Mouse (Mus musculus) CH12.LX (cell line): ENCODE measurements around the gene Fam107b. TPM values are rescaled to one million over a fixed set of nuclear protein-coding genes. Genes with fewer than 3 reads are reported as not detected.
A peak's percentile ranks its signal among the peaks of the same experiment; 100 is the strongest.

Experiments used
- DNase-seq: peaks from one replicate; pipeline ENCODE4 v3.0.0-alpha.2; 2013; ENCODE audit errors: extremely low read depth
- H3K27ac ChIP-seq: 2 replicates; pipeline ENCODE4 v1.5.1; 2012; ENCODE audit warnings: low read depth, mild to moderate bottlenecking, control low read depth, moderate library complexity; ENCODE audit not compliant: insufficient read depth
- H3K27me3 ChIP-seq: replicated peaks from 2 replicates; pipeline ENCODE3; 2012; ENCODE audit warnings: inconsistent platforms
- H3K36me3 ChIP-seq, 2 experiments: replicated peaks in 1 of 2; 2 replicates each; pipeline versions ENCODE3 to v1.6.1; 2012; ENCODE audit warnings: inconsistent platforms in 1 of 2, low read length in 1 of 2, mild to moderate bottlenecking in 1 of 2, mixed read lengths in 1 of 2, moderate library complexity in 1 of 2; ENCODE audit not compliant: control insufficient read depth in 1 of 2, insufficient read depth in 1 of 2
- H3K4me1 ChIP-seq, 2 experiments: 2 replicates each; pipeline ENCODE4 v1.6.1; 2012; ENCODE audit warnings: inconsistent platforms in 1 of 2, moderate library complexity in 1 of 2; ENCODE audit not compliant: insufficient read depth in 2 of 2, control insufficient read depth in 1 of 2
- H3K4me2 ChIP-seq: 2 replicates; pipeline ENCODE4 v1.6.1; 2012; ENCODE audit warnings: low read depth, mild to moderate bottlenecking, control low read depth; ENCODE audit not compliant: poor library complexity, insufficient read depth, severe bottlenecking
- H3K4me3 ChIP-seq, 3 experiments: fragments of 150-350 bp in 1 of 3; sonication (generic) in 1 of 3; replicated peaks in 1 of 3; 2 replicates each; pipeline versions ENCODE3 to v1.5.1; 2011 to 2012; ENCODE audit warnings: low read depth in 2 of 3, low read length in 2 of 3, mild to moderate bottlenecking in 2 of 3, moderate library complexity in 2 of 3, control low read depth in 1 of 3, improper control_type of control experiment in 1 of 3, inconsistent platforms in 1 of 3, mixed read lengths in 1 of 3; ENCODE audit not compliant: poor library complexity in 1 of 3
- H3K79me2 ChIP-seq: replicated peaks from 2 replicates; pipeline ENCODE4 v1.6.1; 2012; ENCODE audit warnings: mild to moderate bottlenecking, moderate library complexity; ENCODE audit not compliant: control insufficient read depth, poor library complexity, insufficient read depth, severe bottlenecking; ENCODE audit errors: extremely low read depth
- H3K9ac ChIP-seq: 2 replicates; pipeline ENCODE4 v1.6.1; 2012; ENCODE audit warnings: low read depth, mild to moderate bottlenecking, control low read depth, moderate library complexity; ENCODE audit not compliant: insufficient read depth
- H3K9me3 ChIP-seq: replicated peaks from 2 replicates; pipeline ENCODE3; 2012; ENCODE audit warnings: low read length, inconsistent platforms, mixed read lengths
- BHLHE40 ChIP-seq: IDR thresholded peaks from 2 replicates; pipeline ENCODE4 v1.6.1; 2011; ENCODE audit warnings: mild to moderate bottlenecking, low read depth, low read length, improper control_type of control experiment
- E2F4 ChIP-seq: IDR thresholded peaks from 2 replicates; pipeline ENCODE4 v1.6.1; 2011; ENCODE audit warnings: low read depth, low read length, improper control_type of control experiment; ENCODE audit not compliant: insufficient replicate concordance
- ELF1 ChIP-seq: IDR thresholded peaks from 2 replicates; pipeline ENCODE4 v1.6.1; 2014; ENCODE audit warnings: low read depth, mild to moderate bottlenecking, inconsistent platforms, low read length, improper control_type of control experiment
- EP300 ChIP-seq: IDR thresholded peaks from 2 replicates; pipeline ENCODE4 v1.6.1; 2011; ENCODE audit warnings: low read length, improper control_type of control experiment
- HCFC1 ChIP-seq: IDR thresholded peaks from 2 replicates; pipeline ENCODE4 v1.6.1; 2012; ENCODE audit warnings: low read depth, mild to moderate bottlenecking, inconsistent platforms, low read length, improper control_type of control experiment
- JUND ChIP-seq: conservative IDR thresholded peaks from 2 replicates; pipeline ENCODE4 v1.6.1; 2011; ENCODE audit warnings: low read depth, low read length, improper control_type of control experiment
- KAT2A ChIP-seq: IDR thresholded peaks from 2 replicates; pipeline ENCODE4 v1.6.1; 2012; ENCODE audit warnings: low read length, improper control_type of control experiment, inconsistent platforms; ENCODE audit not compliant: insufficient replicate concordance
- MAFK ChIP-seq: IDR thresholded peaks from 2 replicates; pipeline ENCODE4 v1.6.1; 2011; ENCODE audit warnings: low read length, improper control_type of control experiment; ENCODE audit not compliant: insufficient replicate concordance
- MEF2A ChIP-seq: IDR thresholded peaks from 2 replicates; pipeline ENCODE4 v1.6.1; 2014; ENCODE audit warnings: low read depth, mild to moderate bottlenecking, inconsistent platforms, low read length, improper control_type of control experiment, borderline replicate concordance
- MXI1 ChIP-seq: IDR thresholded peaks from 2 replicates; pipeline ENCODE4 v1.6.1; 2011; ENCODE audit warnings: mild to moderate bottlenecking, low read depth, low read length, improper control_type of control experiment
- MYC ChIP-seq: IDR thresholded peaks from 2 replicates; pipeline ENCODE4 v1.6.1; 2011; ENCODE audit warnings: low read depth, mild to moderate bottlenecking, improper control_type of control experiment, low read length
- PAX5 ChIP-seq: IDR thresholded peaks from 2 replicates; pipeline ENCODE4 v1.6.1; 2012; ENCODE audit warnings: low read length, inconsistent platforms, mixed read lengths
- POLR2A ChIP-seq: IDR thresholded peaks from 2 replicates; pipeline ENCODE4 v1.6.1; 2011; ENCODE audit warnings: low read depth, mild to moderate bottlenecking, improper control_type of control experiment, low read length
- RAD21 ChIP-seq: IDR thresholded peaks from 2 replicates; pipeline ENCODE4 v1.6.1; 2011; ENCODE audit warnings: low read depth, mild to moderate bottlenecking, low read length, improper control_type of control experiment, moderate library complexity
- RCOR1 ChIP-seq: conservative IDR thresholded peaks from 2 replicates; pipeline ENCODE4 v1.6.1; 2012; ENCODE audit warnings: low read depth, mild to moderate bottlenecking, inconsistent platforms, low read length, improper control_type of control experiment
- SMC3 ChIP-seq: IDR thresholded peaks from 2 replicates; pipeline ENCODE4 v1.6.1; 2011; ENCODE audit warnings: low read depth, low read length, improper control_type of control experiment
- UBTF ChIP-seq: IDR thresholded peaks from 2 replicates; pipeline ENCODE4 v1.6.1; 2012; ENCODE audit warnings: low read depth, mild to moderate bottlenecking, inconsistent platforms, low read length, improper control_type of control experiment, moderate library complexity
- USF1 ChIP-seq: IDR thresholded peaks from 2 replicates; pipeline ENCODE4 v1.6.1; 2014; ENCODE audit warnings: low read depth, mild to moderate bottlenecking, inconsistent platforms, low read length, improper control_type of control experiment
- USF2 ChIP-seq: conservative IDR thresholded peaks from 2 replicates; pipeline ENCODE4 v1.6.1; 2011; ENCODE audit warnings: low read depth, low read length, improper control_type of control experiment
- ZC3H11A ChIP-seq: IDR thresholded peaks from 2 replicates; pipeline ENCODE4 v1.6.1; 2012; ENCODE audit warnings: low read depth, mild to moderate bottlenecking, inconsistent platforms, low read length, improper control_type of control experiment
- ZKSCAN1 ChIP-seq: IDR thresholded peaks from 2 replicates; pipeline ENCODE4 v1.6.1; 2012; ENCODE audit warnings: low read depth, inconsistent platforms, low read length, improper control_type of control experiment, borderline replicate concordance
- ZMIZ1 ChIP-seq: IDR thresholded peaks from 2 replicates; pipeline ENCODE4 v1.6.1; 2012; ENCODE audit warnings: low read depth, mild to moderate bottlenecking, inconsistent platforms, low read length, improper control_type of control experiment
- dilution Hi-C: fragments of 300-500 bp; cut with MboI; formaldehyde crosslinking; loops from 2 replicates; pipeline ENCODE4 v1.14.3; 2020; ENCODE audit warnings: low sequenced_read_pairs; ENCODE audit not compliant: extremely low pct_unique_long_range_greater_than_20kb, extremely low pct_ligation_motif_present
- in situ Hi-C: fragments of 300-500 bp; cut with MboI; formaldehyde crosslinking; loops from 3 replicates; pipeline ENCODE4 v1.14.3; 2019; ENCODE audit warnings: low sequenced_read_pairs, low pct_ligation_motif_present, low pct_unique_long_range_greater_than_20kb, mixed read lengths
- polyA plus RNA-seq: library from polyadenylated mRNA; unstranded; fragments of >175 nt; gene quantifications from 2 replicates; pipeline ENCODE4 v1.2.1, GENCODE M21; 2012; ENCODE audit warnings: low read depth; ENCODE audit not compliant: insufficient read length
- total RNA-seq, 2 experiments: library from RNA; depleted of rRNA; stranded (reverse); fragments of 300-350 nt in 1 of 2; fragments of >200 nt in 1 of 2; gene quantifications; 2 replicates each; pipeline ENCODE4 v1.2.3; 2012 to 2014

Fam107b gene
- total and polyA plus RNA-seq, 3 experiments = 42.6 to 113 (median 71.7) TPM

GRCm38 (mm10) chr2:3745910-3746606 lies 175.8 kb downstream of the Fam107b start:
- no peak for DNase-seq
- Histone ChIP-seq H3K9ac (no peak overlapping the region), H3K27ac (no peak overlapping the region), H3K79me2 (peaks cover 29% of the 10 kb centered on the region), H3K27me3 (no peaks in the 10 kb centered on the region), H3K9me3 (no peaks in the 10 kb centered on the region), H3K4me3 (no peak overlapping the region), H3K4me2 (no peak overlapping the region), H3K36me3 (peaks cover 4 to 63% of the 10 kb centered on the region in 2 experiments), H3K4me1 (peaks cover 10 to 49% of the 10 kb centered on the region in 2 experiments)
- in situ Hi-C loops (no loop called here), dilution Hi-C loops (no loop called here)
- TF ChIP-seq RAD21 (no peak), JUND (no peak), MXI1 (no peak), E2F4 (no peak), POLR2A (no peak), HCFC1 (no peak), UBTF (no peak), PAX5 (no peak), RCOR1 (no peak), SMC3 (no peak), ZKSCAN1 (no peak), ZMIZ1 (no peak), MAFK (no peak), USF1 (no peak), EP300 (no peak), ELF1 (no peak), USF2 (no peak), BHLHE40 (no peak), ZC3H11A (no peak), MYC (no peak)

GRCm38 (mm10) chr2:3748714-3749503 lies 178.6 kb downstream of the Fam107b start:
- Histone ChIP-seq H3K27ac (peak overlapping the region; percentile 19), H3K4me2 (peak overlapping the region; percentile 73; the same call in 1 of the 2 replicates), H3K4me1 (peaks cover 21 to 66% of the 10 kb centered on the region in 2 experiments), H3K27me3 (no peaks in the 10 kb centered on the region), H3K4me3 (no peak overlapping the region), H3K79me2 (peaks cover 20% of the 10 kb centered on the region), H3K36me3 (peaks cover 4 to 52% of the 10 kb centered on the region in 2 experiments), H3K9ac (no peak overlapping the region)
- dilution Hi-C loops = no loop called here
- in situ Hi-C loops = no loop called here
- no peak for DNase-seq
- TF ChIP-seq SMC3 (no peak), KAT2A (no peak), MEF2A (no peak), MYC (no peak)
- TF ChIP-seq, all 38 proteins: peak for 0
- H3K9me3 ChIP-seq = no peaks in the 10 kb centered on the region
